Mouse (Mus musculus) mouse embryonic stem cell (cell line): Measurements from ENCODE around the gene Megf9.

Source experiments
- in situ Hi-C, 2 experiments: fragments of 300-500 bp; cut with MboI; formaldehyde crosslinking; loops; 1 replicate in 1 of 2; 3 replicates in 1 of 2; pipeline ENCODE4 v1.14.3; 2019 to 2020; ENCODE audit warnings: low sequenced_read_pairs in 2 of 2, low pct_unique_long_range_greater_than_20kb in 1 of 2, mixed read lengths in 1 of 2; ENCODE audit not compliant: unreplicated experiment in 1 of 2

Megf9 gene

DNA sequence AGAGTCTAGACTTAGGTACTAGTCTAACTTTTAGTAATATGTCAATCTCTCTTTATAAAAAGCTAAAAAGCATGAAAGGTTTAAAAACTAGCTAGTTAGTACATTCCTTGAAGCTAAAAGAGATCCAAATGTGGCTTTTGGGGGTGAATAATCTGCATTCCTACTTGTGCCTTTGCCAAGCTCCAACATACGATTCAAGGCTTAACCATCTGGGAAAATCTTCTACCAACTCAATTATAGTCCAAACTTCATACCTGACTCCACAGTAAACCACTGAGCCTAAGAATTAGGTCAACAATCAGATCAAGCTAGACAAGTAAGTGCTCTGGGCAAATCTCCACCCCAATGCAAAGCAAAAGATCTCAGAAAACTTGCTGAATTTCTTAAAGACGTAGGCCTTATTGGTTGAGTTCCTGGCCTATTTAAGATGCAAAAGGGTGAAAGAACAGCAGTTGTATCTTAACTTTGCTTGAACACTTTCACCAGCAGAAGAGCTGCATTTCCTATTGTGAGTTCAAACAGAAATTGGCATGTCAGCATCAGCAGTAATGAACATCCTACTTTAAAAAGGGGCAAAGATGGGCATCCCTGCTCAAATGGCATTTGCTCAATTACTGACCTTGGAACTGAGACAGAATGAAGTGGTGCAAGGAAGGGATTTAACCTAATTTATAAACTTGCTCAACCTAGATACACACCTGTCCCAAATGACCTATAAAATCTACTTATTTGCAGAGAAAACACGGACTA is 1.6 kb downstream of the Megf9 start:
- in situ Hi-C loops = no loop called here

DNA sequence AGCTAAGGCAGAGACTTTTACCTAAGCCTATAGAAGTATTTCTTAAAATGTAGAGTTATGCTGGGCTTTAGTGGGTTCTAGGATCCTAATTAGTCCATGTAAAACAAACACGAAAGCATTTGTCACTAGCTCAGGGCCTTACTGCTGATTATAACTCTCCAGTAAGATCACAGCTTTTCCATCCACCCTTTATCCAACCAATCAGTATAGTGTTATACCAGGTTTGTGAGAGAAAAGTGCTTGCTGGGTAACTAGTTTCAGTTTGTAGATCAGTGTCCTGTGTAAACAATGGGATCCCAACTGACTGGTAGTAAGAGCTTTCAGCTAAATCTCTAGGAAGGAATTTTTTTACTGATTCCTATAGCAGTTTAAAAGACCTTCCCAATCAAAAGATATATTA is 3.8 kb downstream of the Megf9 start:
- in situ Hi-C loops = no loop called here

DNA sequence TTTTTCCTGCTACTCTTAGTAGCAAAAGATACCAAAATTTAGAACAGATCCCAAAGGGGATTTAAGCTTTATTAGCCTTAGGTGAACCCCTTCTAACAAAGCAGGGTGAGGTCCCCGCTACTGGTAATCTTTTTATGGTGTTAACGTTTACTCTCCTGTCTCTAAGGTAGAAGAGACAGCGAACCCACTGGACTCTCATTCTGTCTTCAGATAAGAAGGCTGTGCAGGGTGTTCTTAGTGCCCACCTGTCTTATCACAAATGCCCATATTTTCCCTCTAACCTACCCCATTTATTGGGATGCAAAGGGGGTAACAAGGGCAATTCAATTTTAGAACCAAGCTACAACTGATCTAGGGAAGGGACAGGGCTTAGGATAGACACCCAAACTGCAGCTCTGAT is 6.2 kb downstream of the Megf9 start:
- in situ Hi-C loops = no loop called here

DNA sequence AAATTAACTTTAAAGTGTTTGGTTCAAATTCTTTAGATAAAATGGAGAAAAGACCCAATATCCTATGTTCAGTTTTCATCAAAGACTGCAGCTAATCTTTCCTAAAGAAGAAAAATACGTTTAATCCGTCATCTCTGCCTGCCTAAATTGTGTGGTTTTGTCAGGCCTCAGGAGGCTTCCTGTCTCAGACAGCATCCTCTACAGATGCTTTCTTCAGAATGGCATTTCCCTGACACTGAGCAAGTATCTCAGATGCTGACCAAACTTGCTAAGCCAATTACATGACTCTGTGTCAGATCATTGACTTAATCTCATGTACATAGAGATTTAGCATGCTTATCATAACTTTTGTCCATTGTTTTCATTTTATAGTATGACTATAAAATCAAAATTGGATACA is 11.4 kb downstream of the Megf9 start:
- in situ Hi-C loops = no loop called here

DNA sequence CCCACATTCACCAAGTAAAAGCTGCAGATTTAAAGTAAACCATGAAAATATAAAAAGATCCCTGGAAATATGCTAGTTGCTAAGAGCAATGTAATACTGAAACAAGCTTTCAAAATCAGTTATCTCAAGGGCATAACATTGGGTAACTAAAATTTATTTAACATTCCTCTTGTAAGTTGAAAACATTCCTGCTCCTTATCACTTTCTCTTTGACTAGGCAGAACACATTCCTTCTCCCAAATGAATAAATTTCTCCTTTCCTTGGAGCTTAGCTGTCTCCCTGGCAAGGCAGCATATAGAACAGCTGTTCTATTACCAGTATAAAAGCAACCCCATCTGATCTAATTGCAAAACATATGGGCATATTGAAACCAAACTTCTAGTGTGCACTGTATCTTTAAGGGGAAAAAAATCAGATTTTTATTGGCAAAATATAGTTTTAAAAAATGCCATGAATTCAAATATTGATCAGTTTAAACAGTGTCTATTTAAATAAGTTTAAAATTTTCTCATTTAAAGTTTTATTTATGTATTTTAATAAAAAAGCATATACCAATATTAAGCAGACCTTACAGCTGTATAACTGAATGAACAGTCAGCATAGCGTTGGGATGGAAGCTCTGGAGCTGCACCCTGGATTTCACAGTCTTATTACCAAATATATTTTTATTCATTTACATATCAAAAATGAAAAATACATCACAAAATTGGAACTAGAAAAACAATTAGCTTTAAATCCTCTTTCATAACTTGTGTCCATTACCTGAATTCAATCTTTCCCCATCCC is 13.1 kb downstream of the Megf9 start:
- in situ Hi-C loops = no loop called here

DNA sequence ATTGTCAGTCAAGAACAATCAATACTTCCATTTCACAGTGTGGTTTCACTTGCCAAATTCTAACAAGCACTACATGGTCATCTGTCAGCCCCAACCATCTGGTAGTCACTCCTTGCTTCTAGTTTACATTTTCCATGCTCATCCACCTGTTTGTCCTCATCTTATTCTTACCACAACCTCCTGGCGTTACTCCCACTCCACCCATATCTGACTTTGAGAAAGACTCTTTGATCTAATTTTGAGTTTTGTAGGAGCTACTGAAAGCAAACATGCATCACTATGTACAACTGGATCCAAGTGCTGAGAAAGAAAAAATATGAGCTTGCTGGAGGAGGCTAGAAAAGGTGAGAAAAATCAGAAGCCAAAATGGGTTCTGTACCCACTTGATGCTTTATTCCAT is 17.1 kb downstream of the Megf9 start:
- in situ Hi-C loops = no loop called here

DNA sequence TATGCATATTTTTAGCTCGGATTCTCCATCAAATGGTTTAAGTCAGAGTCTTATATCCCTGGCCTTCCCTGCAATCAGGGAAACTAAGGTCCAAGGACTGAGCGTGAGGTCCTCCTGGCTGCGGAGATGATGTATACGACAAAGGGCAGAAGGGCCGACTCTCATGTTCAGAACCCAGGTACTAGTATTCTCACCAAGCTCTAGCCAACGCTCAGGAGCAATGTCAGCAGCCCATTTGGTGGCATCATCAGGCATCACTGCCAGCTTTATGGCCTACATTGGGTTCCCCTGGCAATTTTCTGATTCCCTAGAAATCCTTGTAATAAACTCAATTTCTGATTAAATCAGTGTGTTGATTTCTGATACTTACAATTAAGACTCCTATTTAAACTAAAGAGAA is 18.5 kb downstream of the Megf9 start:
- in situ Hi-C loops = no loop called here

DNA sequence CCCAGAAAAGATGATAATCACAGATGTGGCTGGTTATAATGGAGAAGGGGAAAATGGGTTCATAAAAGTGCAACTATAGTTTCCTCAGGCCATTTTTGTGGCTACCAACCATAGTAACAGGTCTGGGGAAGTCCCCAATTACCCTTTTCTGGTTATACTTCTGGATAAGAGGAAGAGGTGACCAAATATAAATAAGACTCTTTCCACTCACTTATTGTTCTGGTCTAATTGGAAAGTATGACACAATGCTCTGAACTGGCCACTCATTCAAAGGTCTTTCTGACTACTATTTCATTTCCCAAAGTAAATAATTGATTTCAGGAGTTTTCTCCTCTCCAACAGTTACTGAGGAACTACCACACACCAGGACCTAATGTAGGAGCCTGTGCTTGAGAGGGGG is 19.3 kb downstream of the Megf9 start:
- in situ Hi-C loops = no loop called here

DNA sequence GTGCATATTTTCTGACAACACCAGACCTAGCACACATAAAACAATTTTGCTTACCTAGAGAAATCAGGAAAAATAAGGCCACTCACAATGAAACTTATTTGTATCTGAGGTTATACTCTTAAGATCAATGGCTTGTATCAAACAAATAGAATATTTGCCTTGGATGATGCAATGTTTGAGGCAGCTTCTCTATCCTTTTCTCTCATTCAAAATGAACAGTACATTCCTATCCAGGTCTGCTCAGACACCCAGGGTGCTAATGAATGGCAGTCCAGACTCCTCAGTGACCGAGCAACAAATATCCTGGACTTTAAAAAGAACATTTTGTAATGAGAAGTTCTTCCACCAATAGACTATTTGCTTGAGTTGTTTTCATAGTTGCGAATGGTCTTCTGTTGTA is 24.8 kb downstream of the Megf9 start:
- in situ Hi-C loops = no loop called here

DNA sequence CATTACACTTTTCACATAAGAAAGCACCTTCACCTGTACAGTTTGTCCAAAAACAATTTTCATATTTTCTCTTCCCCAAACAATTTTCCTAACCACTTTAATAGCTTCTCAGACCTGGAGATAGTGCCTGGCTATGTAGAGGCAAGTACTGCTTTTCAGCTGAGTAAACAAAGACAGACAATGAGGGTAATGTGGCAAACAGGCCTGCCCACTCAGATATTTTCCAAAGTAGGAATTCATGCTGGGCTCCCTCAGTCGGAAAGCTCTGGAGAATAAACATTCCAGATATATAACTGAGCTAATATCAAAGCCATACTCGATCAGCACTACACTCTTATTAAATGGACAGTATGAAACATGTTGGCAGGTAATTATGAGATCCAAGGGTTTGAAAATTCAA is 25.2 kb downstream of the Megf9 start:
- in situ Hi-C loops = no loop called here

DNA sequence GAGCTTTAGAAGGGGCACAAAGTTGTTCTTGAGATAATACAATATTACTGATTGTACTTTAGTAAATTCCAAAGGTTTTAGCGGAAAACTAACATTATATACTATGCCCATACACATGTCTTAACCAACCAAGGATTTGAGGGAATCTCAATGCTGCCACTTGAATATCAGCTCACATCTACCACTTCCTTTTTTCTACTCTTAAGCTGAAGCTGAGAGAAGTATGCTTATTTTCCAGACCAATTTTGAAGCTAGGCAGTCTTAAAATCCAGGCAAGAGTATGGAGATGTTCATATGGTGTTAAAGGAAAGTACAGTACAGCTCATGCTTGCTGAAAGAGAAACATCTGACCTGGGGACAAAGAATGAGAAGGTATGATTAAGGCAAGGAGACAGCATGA is 26.6 kb downstream of the Megf9 start:
- in situ Hi-C loops = no loop called here

DNA sequence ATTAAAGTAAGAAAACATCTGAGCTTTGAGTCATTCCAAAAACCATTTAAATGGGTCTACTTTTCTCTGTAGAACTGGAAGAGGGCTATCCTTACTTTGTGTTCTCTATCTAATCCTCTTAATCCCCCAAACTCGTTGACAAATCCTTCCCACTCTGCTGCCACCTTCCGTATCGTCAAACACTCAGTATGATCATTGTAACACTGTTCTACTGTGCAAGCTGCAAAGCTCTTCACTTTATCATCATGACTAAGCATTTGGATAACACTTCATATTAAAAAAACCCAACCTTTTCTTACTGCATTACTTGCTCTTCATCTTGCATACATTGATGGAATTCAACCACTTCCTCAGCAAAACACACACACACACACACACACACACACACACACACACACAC is 28.8 kb downstream of the Megf9 start:
- in situ Hi-C loops = no loop called here

DNA sequence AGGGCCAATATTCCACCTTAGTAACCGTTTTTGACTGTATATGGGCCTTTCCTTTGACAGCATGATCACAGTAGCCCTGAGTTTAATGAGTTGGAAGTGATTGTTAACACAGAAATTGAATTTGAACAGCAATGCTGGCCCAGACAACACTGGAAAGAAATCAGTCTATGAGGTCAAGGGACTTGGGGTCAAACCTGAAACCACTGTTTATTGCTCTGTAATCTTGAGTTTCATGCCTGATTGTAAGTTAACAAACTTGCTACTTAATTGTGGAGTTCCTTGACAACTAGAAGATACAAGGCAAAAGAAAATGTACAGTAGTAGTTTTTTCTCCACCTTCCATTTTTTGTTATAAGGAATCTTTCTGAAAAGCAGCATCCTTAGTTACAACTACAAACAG is 31.0 kb downstream of the Megf9 start:
- in situ Hi-C loops = no loop called here

DNA sequence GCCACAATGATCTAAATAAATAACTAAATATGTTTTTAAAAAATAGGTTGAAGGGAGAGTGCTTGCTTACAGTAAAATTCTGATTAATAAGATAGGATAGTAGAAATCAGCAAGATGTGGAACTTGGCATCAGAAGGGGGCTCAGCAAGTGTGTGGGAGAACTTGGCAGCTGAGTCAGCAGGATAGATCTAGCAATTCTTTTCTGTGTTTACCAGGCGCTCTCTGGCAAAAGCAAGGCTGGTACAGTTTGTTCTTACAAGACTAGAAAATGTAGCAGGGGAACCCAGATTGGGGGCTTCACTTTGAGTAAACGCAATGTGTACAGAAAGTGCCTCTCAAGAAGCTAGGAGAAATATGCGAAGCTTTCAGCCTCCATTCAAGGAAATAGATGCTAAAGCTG is 35.5 kb downstream of the Megf9 start:
- in situ Hi-C loops = no loop called here

DNA sequence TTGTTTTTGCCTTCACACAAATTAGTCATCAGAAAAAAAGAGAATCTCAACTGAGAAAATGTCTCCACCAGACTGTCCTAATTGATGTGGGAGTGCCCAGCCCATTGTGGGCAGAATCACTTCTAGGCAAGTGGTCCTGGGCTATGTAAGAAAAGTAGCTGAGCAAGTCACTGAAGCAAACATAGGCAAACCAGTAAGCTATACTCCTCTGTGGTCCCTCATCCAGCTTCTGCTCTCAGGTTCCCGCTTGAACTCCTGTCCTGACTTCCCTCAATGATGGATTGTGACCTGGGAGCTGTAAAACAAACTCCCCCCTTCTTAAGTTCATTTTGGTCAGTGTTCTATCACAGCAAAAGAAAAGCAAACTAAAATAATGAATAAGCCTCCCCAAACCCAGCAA is 37.8 kb downstream of the Megf9 start:
- in situ Hi-C loops = no loop called here

DNA sequence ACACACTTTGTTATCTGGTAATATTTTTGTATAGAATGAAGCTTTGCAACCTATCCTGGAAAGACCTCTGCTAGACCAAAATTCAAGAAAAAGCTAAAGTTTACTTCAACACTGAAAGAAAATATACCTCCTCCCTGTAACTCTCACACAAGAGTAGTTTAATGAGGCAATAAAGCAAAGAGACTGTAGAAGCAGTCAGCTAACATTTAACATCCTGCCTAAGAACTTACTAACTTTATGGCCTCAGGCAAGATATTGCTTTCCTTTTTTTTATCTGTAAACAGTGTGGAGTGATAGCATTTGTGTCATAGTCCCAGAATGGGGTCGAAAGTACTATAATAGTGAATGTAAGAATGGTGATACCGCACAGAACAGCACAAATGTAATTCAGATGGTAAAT is 45.0 kb downstream of the Megf9 start:
- in situ Hi-C loops = no loop called here

DNA sequence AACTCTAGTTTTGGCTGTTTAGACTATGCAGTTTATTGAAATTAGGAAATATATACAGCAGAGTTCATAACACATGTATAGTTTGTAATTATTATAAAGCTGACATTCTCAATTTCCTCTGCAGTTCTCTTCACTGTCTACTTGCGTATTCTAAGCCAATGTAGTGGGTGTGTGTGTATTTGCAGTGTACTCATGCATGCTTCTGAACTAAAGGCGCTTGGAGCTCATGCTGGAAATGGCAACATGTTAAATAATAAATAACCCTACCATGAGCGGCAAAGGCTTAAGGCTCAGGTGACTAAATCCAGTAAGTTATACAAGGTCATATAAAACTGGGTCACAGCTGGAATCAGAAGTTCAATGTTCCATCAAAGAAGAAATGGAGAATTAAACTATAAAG is 46.4 kb downstream of the Megf9 start:
- in situ Hi-C loops = no loop called here

DNA sequence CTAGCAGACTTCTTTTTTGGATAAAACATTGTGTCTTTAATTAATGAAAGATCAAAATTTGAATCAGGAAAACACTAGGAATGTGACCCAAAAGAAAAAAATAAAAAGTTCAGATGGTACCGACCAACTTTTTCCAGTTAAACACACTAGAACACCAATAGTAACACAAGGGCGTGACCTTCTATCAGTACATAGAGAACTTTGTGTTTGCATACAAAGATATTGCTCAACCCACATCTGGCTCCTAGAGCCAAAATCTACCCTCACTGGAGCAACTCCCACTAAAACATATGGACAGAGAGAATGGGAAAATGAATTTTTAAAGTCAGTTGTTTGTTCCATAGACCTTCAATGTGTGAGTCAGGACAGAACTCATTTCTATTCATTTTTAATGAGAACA is 50.7 kb downstream of the Megf9 start:
- in situ Hi-C loops = no loop called here

DNA sequence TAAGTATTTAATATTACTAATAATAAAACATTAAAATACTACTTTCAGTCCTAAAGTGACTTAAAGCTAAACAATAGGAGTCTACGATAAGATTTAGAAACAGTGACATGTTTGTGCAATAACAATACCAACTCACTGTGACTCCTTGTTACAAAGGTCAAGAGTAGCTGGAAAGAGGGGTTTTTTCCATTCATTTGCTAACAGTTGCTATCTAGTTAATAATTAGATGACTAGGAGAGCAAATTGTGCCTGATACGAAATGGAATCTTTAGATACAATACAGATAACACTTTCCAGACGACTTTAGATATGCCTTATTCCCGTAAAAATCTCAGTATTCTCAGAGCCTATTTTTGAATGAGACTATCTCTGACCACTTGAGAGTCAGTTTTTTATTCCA is 52.9 kb downstream of the Megf9 start:
- in situ Hi-C loops = no loop called here

DNA sequence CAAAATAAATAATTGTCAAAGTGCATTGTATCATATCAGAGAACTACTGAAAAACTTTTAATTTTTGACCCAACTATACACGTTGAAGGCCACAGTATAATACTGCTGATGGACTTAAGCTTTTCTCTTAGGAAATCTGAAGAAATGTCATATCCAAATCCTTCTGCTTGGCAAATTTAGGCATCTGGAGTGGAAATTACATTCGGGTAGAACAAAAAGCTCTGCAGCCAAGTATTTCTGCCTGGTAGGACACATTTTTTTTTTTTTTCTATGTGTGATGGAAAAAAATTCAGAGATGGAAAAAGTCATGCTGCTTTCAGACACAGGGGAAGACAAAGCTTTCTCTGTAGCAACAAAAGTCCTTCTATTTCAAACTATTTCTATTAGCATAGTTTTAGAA is 63.4 kb downstream of the Megf9 start:
- in situ Hi-C loops = loop anchor here in 1 of 2 experiments (25.0 kb wide), 1 partner anchor 116 kb away; no protein-coding TSS in a partner anchor
